Mouse (Mus musculus): ENCODE measurements around the gene Ikzf3.

- no peak for TF ChIP-seq CTCF (IDR thresholded peaks at IDR 0.05)
- TF ChIP-seq EP300 (IDR thresholded peaks at IDR 0.05), result no peak
Measured at GRCm38 (mm10) chr11:98482067-98482466, 63.8 kb downstream of the Ikzf3 start.

All from lung, postnatal 0 days (tissue).